Mouse (Mus musculus): ENCODE results near the gene Megf11.
A peak's percentile ranks its signal among the peaks of the same experiment; 100 is the strongest.
"Not testable (repeated sequence)": the region's sequence is repeated elsewhere in the genome, so short reads cannot be mapped to it uniquely, and the experiment has no call there.

Megf11 gene

GRCm38 (mm10) chr9:64719526-64720163 lies 334.2 kb downstream of the Megf11 start:
- DNase-seq, result no peak

GRCm38 (mm10) chr9:64726454-64726853 lies 341.0 kb downstream of the Megf11 start:
- no peak for DNase-seq

- no peak for DNase-seq
Measured at GRCm38 (mm10) chr9:64731029-64731560, 345.7 kb downstream of the Megf11 start.

GRCm38 (mm10) chr9:64734166-64734565 lies 348.7 kb downstream of the Megf11 start:
- peak; percentile 8 for DNase-seq

GRCm38 (mm10) chr9:64734992-64735391 lies 349.6 kb downstream of the Megf11 start:
- not testable (repeated sequence) for DNase-seq

GRCm38 (mm10) chr9:64736076-64736638 lies 350.7 kb downstream of the Megf11 start:
- no peak for DNase-seq

- peak; percentile 44 for DNase-seq
Measured at GRCm38 (mm10) chr9:64736639-64737405, 351.4 kb downstream of the Megf11 start.

- peak; percentile 97 for DNase-seq
Measured at GRCm38 (mm10) chr9:64737406-64738201, 352.2 kb downstream of the Megf11 start, which contains the start of gene Rab11a. Rab11a (minus strand) TSS chr9:64737758.

GRCm38 (mm10) chr9:64739001-64739400 lies 353.6 kb downstream of the Megf11 start:
- no peak for DNase-seq

- DNase-seq, result no peak
Measured at GRCm38 (mm10) chr9:64742453-64742852, 357.0 kb downstream of the Megf11 start.

GRCm38 (mm10) chr9:64747735-64748134 lies 362.3 kb downstream of the Megf11 start:
- DNase-seq, result no peak

GRCm38 (mm10) chr9:64749314-64749713 lies 363.9 kb downstream of the Megf11 start:
- DNase-seq, result no peak

GRCm38 (mm10) chr9:64752575-64752974 lies 367.1 kb downstream of the Megf11 start:
- no peak for DNase-seq

- DNase-seq, result no peak
Measured at GRCm38 (mm10) chr9:64758052-64758451, 372.6 kb downstream of the Megf11 start.

All from thymus, postnatal 25 days (tissue).